Mouse (Mus musculus): Measurements from ENCODE around the gene Dst. TPM values are rescaled to one million over a fixed set of nuclear protein-coding genes. Genes with fewer than 3 reads are reported as not detected.

Dst gene
- total RNA-seq (2015) (0.21 and 0.71 TPM in 2 replicates), total RNA-seq (2017) (0.37 and 0.73 TPM in 2 replicates)

- ATAC-seq (ENCODE audit: poor library complexity, severe bottlenecking) = no peak
Observed at GRCm38 (mm10) chr1:33908191-33908962, at the start of gene Dst. Gene Dst, plus strand, starts transcription at chr1:33908225.

GRCm38 (mm10) chr1:33869031-33869430, 39.0 kb upstream of the Dst start:
- no peak for ATAC-seq (ENCODE audit: poor library complexity, severe bottlenecking)

GRCm38 (mm10) chr1:33869437-33869836, 38.6 kb upstream of the Dst start:
- no peak for ATAC-seq (ENCODE audit: poor library complexity, severe bottlenecking)

- no peak for ATAC-seq (ENCODE audit: poor library complexity, severe bottlenecking)
Observed at GRCm38 (mm10) chr1:33873561-33873960, 34.5 kb upstream of the Dst start.

GRCm38 (mm10) chr1:33875691-33876090, 32.3 kb upstream of the Dst start:
- ATAC-seq (ENCODE audit: poor library complexity, severe bottlenecking) = no peak

GRCm38 (mm10) chr1:33876416-33876815, 31.6 kb upstream of the Dst start:
- ATAC-seq (ENCODE audit: poor library complexity, severe bottlenecking) = peak; percentile 40; the same call in 1 of the 2 replicates

- no peak for ATAC-seq (ENCODE audit: poor library complexity, severe bottlenecking)
Observed at GRCm38 (mm10) chr1:33878170-33878569, 29.9 kb upstream of the Dst start.

- ATAC-seq (ENCODE audit: poor library complexity, severe bottlenecking) = peak; percentile 100
Observed at GRCm38 (mm10) chr1:33883102-33883839, 24.8 kb upstream of the Dst start.

GRCm38 (mm10) chr1:33892784-33893183, 15.2 kb upstream of the Dst start:
- ATAC-seq (ENCODE audit: poor library complexity, severe bottlenecking) = peak; percentile 57; the same call in 1 of the 2 replicates

GRCm38 (mm10) chr1:33896116-33896515, 11.9 kb upstream of the Dst start:
- no peak for ATAC-seq (ENCODE audit: poor library complexity, severe bottlenecking)

- ATAC-seq (ENCODE audit: poor library complexity, severe bottlenecking) = no peak
Observed at GRCm38 (mm10) chr1:33896666-33897065, 11.4 kb upstream of the Dst start.

- ATAC-seq (ENCODE audit: poor library complexity, severe bottlenecking) = no peak
Observed at GRCm38 (mm10) chr1:33897426-33897825, 10.6 kb upstream of the Dst start.

GRCm38 (mm10) chr1:33898373-33898772, 9.7 kb upstream of the Dst start:
- peak; percentile 33 for ATAC-seq (ENCODE audit: poor library complexity, severe bottlenecking)

GRCm38 (mm10) chr1:33900175-33900574, 7.8 kb upstream of the Dst start:
- ATAC-seq (ENCODE audit: poor library complexity, severe bottlenecking) = no peak

GRCm38 (mm10) chr1:33903587-33903986, 4.4 kb upstream of the Dst start:
- peak; percentile 81 for ATAC-seq (ENCODE audit: poor library complexity, severe bottlenecking)

GRCm38 (mm10) chr1:33906216-33906615, 1.8 kb upstream of the Dst start:
- ATAC-seq (ENCODE audit: poor library complexity, severe bottlenecking) = no peak

- no peak for ATAC-seq (ENCODE audit: poor library complexity, severe bottlenecking)
Observed at GRCm38 (mm10) chr1:33906927-33907326, 1.1 kb upstream of the Dst start.

GRCm38 (mm10) chr1:33907421-33908190, 419 bp upstream of the Dst start, which contains the start of gene Bend6:
Gene Bend6, minus strand, starts transcription at chr1:33907816.
- peak; percentile 66 for ATAC-seq (ENCODE audit: poor library complexity, severe bottlenecking)

- no peak for ATAC-seq (ENCODE audit: poor library complexity, severe bottlenecking)
Observed at GRCm38 (mm10) chr1:33911589-33911988, 3.6 kb downstream of the Dst start.

GRCm38 (mm10) chr1:33916554-33916953, 8.5 kb downstream of the Dst start:
- no peak for ATAC-seq (ENCODE audit: poor library complexity, severe bottlenecking)

- ATAC-seq (ENCODE audit: poor library complexity, severe bottlenecking) = no peak
Observed at GRCm38 (mm10) chr1:33922975-33923374, 14.9 kb downstream of the Dst start.

All from megakaryocyte, adult 5-6 weeks (primary cell).